Mouse (Mus musculus): ENCODE data around the gene Fam57b.

Fam57b gene

GRCm38 (mm10) chr7:126798127-126799049, 920 bp downstream of the Fam57b start:
- no peak for DNase-seq (ENCODE audit: low read depth, low spot score)

GRCm38 (mm10) chr7:126799050-126799467, 1.6 kb downstream of the Fam57b start:
- DNase-seq (ENCODE audit: low read depth, low spot score): peak; percentile 98

- DNase-seq (ENCODE audit: low read depth, low spot score): no peak
Measured at GRCm38 (mm10) chr7:126799468-126800268, 2.2 kb downstream of the Fam57b start.

DNA sequence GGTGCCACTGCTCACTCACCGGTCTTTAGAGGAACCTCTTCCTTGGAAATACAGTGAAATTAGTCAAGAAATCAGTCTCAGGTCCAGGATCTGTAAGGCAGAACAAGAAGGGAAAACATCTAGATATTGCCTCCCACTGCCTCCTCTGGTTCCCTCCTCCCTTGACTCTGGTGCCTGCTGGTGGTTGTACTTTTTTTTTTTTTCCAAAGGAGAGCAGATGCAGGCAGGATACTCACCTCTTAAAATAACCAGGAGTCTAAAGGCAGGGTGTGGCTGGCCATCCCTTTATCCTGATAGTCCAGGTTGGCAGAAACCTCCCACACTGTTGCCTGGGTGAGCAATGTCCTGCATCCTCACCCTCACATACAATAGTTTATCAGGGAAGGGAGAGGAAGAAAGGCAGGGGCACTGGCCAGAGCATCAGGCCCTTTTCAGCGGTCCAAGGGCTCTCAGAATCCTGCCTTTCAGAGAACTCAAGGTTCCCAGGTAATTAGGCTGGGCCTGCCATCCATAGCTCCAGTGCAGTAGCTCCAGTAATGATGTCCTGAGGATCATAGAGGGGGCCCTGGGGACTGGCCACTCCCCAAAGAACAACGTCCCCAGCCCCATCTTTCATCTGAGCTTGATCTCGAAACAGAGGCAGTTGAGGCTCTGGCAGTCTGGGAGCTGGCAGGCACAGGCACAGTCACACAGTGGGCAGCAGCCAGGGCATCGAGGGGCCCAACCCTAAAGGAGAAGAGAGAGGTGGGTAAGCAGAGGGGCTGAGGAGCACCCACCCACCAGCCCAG, 3.0 kb downstream of the Fam57b start:
- DNase-seq (ENCODE audit: low read depth, low spot score): peak; percentile 66

DNA sequence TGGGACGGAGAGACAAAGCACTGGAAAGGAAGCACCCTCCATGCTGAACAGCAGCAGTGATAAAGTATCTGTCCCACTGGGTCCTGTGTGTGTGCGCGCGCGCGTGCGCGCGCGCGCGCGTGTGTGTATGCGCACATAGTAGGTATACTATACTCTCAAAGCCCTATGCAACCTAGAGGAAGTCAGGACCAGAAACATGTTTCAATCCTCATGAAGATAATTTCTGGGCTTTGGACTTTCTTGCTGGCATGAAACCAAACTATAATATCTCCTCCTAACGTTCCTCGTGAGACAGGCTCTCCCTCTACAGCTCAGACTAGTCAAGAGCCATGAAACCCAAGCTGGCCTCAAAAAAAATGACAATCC, 3.6 kb downstream of the Fam57b start:
- no peak for DNase-seq (ENCODE audit: low read depth, low spot score)

GRCm38 (mm10) chr7:126802134-126802889, 4.8 kb downstream of the Fam57b start:
- DNase-seq (ENCODE audit: low read depth, low spot score): no peak

DNA sequence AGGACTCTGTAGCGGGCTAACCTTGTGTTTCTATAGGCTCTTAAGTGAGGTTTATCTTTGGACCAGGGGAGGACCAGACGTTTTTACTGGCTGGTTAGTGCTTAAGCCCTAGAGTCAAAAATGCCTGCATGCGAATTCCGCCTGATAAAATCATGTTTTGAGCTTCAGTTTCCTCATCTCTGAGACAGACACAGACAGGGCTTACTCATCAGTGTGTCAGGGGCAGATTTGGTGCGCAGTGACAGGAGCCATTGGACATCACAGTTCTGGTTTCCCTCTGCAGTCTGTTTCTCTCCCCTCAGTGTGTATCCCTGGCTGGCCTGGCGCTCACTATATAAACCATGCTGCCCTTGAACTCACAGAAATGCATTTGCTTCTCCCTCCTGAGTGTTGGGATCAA, 5.7 kb downstream of the Fam57b start:
- DNase-seq (ENCODE audit: low read depth, low spot score): no peak

DNA sequence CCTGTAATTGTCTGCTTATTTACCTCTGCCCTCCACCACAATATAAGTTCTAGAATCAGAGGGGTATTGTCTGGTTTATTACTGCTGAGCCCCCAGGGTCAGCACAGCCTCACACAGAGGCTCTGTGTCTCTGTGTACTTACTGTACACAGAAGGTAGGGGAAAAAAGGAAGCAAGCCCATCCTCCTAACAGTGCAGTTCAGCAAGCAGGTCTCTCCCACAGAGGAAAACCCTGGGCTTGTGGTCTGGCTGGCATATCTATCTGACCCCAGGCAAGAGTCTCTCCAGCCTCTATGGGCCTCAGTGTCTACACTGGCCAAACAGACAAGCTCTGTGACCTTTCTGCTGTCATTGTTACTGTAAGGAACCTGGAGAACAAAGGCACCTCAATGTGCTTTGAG, 6.3 kb downstream of the Fam57b start:
- DNase-seq (ENCODE audit: low read depth, low spot score): no peak

DNA sequence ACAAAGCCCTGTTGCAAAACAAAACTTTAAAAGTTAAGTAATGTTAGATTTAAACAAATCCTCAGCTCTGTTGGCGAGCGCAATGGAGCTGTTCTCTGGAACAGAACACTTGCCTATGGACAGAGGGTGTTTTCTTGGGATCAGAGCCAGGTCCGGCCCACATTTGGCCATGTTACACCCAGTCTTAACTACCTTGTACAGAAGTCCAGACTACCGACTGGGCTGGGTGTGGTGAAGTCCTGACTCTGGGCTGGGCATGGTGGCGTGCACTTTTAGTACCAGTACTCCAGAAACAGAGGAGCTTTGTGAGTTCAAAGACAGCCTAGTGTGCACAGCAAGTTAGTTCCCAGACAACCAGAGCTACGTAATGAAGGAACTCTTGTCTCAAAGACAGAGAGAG, 9.5 kb downstream of the Fam57b start:
- no peak for DNase-seq (ENCODE audit: low read depth, low spot score)

- no peak for DNase-seq (ENCODE audit: low read depth, low spot score)
Measured at GRCm38 (mm10) chr7:126807405-126807804, 9.9 kb downstream of the Fam57b start.

GRCm38 (mm10) chr7:126808703-126809455, 11.4 kb downstream of the Fam57b start:
- peak; percentile 89 for DNase-seq (ENCODE audit: low read depth, low spot score)

DNA sequence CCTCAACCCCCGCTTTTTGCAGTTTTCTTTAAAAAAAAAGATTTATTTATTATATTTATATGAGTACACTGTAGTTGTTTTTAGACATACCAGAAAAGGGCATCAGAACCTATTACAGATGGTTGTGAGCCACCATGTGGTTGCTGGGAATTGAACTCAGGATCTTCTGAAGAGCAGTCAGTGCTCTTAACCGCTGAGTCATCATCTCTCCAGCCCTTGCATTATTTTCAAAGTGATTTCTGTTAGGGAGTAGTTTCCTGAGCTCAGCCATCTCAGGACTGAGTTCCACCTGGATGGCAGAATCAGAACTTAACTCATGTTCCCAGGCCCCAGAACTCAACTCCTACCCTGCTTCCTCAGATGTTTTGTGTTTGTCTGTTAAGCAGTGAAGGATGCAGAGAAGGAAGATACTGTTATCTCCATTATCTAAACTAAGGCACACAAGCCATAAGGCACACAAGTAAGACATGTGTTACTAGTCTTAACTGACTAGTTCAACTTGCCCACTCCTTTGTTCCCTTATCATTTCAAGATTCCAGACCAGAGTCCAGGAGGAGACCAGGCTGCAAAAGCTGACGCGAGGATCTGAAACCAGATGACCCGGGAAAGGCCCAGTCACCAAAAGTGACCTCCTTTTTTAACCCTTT, 12.4 kb downstream of the Fam57b start:
- DNase-seq (ENCODE audit: low read depth, low spot score): no peak

DNA sequence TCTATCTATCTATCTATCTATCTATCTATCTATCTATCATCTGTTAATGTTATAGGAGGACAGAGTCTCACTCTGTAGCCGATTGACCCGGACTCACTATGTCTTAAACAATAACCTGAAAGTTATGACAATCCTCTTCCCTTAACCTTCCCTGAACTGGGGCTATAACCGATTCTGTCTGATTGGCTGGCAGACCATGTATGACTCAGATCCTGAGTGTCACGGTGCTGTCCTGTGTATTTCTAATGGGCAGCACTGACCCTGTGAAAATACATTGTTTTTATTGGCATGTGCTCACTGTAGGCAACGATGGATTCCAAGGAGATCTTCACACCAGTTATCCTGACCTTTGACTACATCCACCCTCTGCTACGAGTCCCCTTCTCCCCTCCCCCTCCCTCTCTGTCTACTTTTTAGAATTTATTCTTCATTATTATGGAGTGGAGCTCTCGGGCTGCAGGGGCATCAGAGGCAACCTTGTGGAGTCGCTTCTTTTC, 18.3 kb downstream of the Fam57b start:
- DNase-seq (ENCODE audit: low read depth, low spot score): no peak

- DNase-seq (ENCODE audit: low read depth, low spot score): no peak
Measured at GRCm38 (mm10) chr7:126816494-126816893, 19.0 kb downstream of the Fam57b start.

GRCm38 (mm10) chr7:126817595-126817994, 20.1 kb downstream of the Fam57b start:
- DNase-seq (ENCODE audit: low read depth, low spot score): no peak

DNA sequence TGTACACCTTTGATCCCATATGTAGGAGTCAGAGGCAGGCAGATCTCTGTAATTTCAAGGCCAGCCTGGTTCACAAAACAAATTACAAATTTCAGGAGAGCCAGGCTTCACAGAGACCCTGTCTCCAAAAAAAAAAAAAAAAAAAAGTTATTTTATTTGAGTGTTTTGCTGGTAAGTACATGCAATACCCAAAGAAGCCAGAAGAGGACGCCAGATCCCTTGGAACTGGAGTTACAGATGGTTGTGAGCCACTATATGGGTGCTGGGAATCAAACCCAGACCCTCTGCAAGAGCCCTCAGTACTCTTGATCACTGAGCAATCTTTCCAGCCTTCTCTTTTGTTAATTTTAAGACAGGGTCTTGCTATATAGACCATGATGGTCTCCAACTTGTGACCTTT, 21.4 kb downstream of the Fam57b start:
- DNase-seq (ENCODE audit: low read depth, low spot score): no peak

DNA sequence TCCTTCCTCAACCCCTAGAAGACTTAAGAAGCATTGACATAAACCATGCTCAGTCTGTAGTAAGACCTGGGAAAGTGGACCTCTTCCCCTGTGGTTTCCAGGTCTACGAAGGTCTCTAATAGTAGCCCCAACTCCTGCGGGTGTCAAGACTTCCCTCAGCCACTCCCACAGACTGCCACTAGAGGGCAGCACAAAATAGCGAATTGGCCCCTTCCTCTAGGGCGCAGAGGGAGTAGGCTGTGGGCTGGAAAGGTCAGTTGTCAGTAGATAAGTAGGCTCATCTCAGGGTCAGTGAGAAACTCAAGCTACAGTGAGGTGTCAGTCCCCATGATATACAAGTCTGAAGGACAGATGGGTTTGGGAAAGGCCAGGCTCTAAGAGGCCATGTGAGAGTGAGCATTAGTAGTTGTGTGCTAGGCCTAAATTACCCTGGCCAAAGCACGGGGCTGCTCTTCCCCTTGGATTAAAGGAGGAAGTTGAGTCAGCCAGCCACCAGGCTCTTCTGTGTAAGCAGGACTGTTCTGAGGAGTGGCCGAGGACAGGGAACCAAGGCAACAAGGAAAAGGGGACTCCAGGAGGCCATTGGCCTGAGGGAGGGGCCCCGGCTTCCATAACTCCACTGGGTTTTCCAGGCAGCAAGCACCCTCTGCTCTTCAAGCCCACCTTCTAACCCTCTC, 24.5 kb downstream of the Fam57b start:
- DNase-seq (ENCODE audit: low read depth, low spot score): no peak

- DNase-seq (ENCODE audit: low read depth, low spot score): no peak
Measured at GRCm38 (mm10) chr7:126822741-126823140, 25.3 kb downstream of the Fam57b start.

DNA sequence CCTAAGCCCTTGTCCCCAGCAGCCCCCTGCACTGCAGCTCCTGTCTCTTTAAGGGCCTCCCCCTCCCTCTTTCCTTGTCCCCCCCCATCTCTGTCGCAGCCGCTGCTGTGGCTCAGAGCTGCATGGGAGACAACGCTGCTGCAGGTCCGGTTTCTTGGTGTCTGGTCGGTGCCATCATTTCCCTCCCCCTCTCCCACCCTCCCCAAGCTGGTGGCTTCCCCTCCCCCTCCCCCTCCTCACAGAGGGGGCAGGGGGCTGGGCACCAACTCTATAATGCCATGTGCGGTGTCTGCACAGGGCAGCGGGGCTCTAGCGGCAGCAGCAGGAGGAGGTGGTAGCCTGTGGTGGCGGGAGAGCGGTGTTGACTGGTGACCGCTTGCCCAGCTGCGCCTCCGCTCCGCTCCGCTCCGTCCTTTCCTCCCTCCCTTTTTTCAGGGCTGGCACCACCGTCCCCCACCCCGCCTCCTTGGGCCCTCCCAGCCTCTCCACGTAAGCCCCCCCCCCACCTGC, 25.8 kb downstream of the Fam57b start:
- DNase-seq (ENCODE audit: low read depth, low spot score): no peak
